Mouse (Mus musculus) neutrophil, adult 5-6 weeks (primary cell): ENCODE results near the gene Slc8a1. TPM values are rescaled to one million over a fixed set of nuclear protein-coding genes. Genes with fewer than 3 reads are reported as not detected.

ENCODE experiments used
- ATAC-seq: fragments of 151-379, 151-347 bp; 2 replicates; pipeline ENCODE4 v1.8.0; 2017; ENCODE audit warnings: mild to moderate bottlenecking, moderate TSS enrichment; ENCODE audit not compliant: insufficient number of reproducible peaks, poor library complexity, low FRiP score, severe bottlenecking; ENCODE audit errors: extremely low read depth
- total RNA-seq: library from RNA; stranded (forward); fragments of 200-1000 nt; gene quantifications from 2 replicates; pipeline ENCODE4 v1.2.3, GENCODE M21; 2017

Gene Slc8a1
- total RNA-seq, 1 experiment from 2014 or later, result 5.4 TPM

DNA sequence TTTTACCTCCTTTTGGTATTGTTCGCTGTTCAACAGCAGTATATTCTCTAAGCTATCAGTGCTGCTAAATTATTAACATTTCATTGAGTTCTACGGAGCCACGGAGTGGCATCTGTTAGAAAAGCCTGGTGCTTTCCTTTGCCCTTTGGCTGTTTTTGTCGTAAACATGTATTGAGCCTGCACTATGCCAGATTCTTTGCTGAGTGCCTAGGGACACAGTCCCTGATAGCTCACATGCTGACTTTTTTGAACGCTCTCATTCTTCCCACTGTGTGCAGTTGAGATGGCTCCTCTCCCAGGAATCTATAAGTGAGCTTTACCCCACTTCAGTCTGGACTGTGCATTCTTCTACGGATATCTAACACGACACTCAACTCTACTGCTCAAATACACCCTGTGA, 148.4 kb downstream of the Slc8a1 start:
- ATAC-seq, result no peak

- ATAC-seq, result no peak
Measured at GRCm38 (mm10) chr17:81586759-81587158, 151.4 kb downstream of the Slc8a1 start.

GRCm38 (mm10) chr17:81579728-81580425, 158.3 kb downstream of the Slc8a1 start:
- ATAC-seq, result no peak

DNA sequence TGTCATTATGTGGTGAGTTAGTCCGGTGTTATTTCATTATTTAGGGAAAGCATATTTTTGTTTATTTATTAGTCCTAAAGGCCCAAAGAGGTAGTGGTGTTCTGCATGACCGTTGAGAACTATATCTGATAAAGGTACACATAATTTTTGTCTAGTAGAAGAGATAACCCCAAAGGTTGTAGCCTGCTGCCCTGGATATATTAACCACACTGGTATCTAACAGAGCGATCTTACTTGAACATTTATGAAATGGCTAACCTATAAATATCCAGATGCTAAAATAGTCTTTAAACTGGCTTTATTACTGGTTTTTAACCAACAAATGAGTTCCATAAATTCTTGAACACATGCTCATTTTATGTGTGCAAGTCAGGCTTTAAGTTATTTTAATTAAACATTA, 161.3 kb downstream of the Slc8a1 start:
- ATAC-seq, result no peak

DNA sequence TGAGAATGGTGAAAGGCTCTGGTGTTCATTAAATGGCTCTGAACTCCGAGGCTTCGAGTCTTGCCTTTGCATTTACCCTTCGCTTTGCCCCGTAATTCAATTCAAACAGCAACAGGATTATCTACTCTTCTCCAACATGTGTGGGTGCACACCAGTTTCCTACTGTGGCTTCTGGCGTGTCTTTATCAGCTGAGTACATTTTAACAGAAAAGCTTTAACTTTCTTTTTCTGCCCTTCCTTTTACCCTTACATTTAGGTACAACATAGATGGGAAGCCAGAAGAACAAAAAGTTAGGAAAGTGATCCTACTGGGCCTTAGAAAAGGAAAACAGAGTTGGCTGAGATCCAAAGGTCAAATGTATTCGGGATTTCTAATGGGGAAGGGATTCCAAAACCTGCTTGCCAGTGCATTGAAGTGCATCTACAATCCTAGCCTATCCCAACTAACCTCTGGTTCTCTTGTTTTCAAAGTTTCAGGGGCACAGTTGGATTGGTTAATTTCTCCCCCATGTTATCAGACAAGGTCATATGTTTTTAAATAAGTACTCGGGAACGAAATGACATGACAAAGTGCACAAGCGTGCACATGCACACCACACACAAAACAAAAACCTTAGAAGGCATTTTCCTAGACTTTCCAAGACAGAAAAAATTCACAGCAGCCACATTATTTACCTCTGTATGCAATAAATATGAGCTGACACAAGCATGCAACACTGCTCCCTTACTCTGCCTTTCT, 172.4 kb downstream of the Slc8a1 start:
- no peak for ATAC-seq

GRCm38 (mm10) chr17:81554052-81554734, 184.0 kb downstream of the Slc8a1 start:
- ATAC-seq, result no peak

DNA sequence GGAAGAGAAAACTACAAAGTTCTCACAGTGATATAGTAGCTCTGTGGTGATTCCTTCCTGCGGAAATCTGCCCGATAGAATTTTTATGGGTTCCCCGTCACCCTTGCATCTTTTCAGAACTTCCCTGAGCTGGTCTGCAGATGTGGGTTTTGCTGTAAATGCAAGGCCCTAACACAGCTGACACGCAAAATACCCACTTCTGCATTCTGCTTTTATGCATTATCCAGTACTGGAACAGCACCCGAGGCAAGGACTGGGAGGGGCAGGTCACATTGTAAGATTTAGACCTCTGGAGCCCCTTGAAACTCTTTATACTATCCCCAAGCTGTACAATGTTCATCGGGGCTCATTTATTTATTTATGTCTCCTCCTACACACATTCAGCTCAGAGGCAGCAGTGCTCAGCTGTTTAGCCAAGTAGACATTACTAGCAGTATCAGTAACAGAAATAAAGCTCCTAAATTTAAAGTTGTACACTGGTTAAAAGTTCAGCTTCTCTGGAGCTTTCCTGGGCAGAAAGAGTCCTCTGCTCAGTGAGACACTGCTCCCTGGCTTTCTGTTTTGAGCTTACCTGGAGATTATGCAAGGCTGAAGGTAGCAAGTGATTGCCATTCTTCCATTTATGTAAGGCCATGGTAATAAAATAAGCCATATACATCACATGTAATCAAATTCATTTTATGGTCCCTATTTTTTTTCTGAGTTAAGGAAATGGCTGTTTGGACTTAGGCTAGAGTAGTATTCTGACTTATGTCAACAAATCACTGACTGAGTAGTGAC, 186.1 kb downstream of the Slc8a1 start:
- no peak for ATAC-seq

DNA sequence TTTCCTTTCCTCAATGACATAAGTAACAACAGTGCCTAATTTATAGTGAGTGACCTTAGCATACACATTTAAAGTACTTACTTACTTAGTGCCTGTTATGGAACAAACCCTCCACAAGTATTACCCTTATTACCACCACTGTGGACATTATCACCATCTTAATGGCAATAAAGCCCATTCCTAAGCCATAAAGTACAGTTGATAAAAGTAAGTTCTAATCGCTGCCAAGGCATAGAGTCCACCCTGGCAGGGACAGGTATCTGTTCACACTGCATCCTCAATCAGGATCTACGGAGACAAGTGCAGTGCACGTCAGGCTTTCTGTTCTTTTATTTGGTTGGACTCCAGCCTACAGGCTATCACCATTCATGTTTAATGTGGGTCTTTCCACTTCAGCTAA, 187.3 kb downstream of the Slc8a1 start:
- ATAC-seq, result no peak

DNA sequence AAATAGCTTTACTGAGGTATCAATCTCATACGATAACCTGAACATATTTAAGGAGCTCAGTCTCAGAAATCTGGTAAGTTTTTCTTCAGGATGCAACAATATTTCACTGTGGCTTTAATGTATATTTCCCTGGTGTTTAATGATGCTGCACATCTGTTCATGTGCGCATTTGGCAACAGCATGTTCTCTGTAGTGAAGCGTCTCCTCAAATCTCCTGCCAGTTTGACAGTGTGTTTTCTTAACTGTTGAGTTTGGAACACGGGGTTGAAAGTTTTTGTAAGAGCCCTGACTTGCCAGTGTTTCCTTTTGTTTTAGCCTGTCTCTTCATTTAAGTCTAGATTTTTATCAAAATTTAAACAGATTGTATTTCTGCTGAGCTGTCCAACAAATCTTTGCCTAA, 190.2 kb downstream of the Slc8a1 start:
- ATAC-seq, result no peak

DNA sequence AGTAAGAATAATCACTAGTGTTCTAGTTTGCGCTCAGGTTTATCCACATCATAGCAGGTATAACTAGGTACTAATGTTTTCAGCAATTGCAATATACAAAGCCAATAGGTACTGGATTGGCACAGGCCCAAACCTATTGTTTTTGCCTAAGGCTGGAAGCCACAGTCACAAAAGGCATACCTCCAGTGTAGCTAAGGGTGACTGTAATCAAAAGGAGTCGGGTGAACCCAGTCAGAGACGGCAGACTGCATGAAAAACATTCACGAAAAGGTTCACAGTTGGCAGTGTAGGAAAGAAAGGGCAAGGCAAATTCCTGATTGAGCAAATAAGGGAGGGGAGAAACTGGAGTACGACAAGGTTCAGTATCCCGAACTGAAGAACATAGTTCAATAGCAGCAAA, 191.7 kb downstream of the Slc8a1 start:
- no peak for ATAC-seq

- no peak for ATAC-seq
Measured at GRCm38 (mm10) chr17:81546012-81546411, 192.2 kb downstream of the Slc8a1 start.

GRCm38 (mm10) chr17:81544926-81545325, 193.3 kb downstream of the Slc8a1 start:
- ATAC-seq, result no peak

DNA sequence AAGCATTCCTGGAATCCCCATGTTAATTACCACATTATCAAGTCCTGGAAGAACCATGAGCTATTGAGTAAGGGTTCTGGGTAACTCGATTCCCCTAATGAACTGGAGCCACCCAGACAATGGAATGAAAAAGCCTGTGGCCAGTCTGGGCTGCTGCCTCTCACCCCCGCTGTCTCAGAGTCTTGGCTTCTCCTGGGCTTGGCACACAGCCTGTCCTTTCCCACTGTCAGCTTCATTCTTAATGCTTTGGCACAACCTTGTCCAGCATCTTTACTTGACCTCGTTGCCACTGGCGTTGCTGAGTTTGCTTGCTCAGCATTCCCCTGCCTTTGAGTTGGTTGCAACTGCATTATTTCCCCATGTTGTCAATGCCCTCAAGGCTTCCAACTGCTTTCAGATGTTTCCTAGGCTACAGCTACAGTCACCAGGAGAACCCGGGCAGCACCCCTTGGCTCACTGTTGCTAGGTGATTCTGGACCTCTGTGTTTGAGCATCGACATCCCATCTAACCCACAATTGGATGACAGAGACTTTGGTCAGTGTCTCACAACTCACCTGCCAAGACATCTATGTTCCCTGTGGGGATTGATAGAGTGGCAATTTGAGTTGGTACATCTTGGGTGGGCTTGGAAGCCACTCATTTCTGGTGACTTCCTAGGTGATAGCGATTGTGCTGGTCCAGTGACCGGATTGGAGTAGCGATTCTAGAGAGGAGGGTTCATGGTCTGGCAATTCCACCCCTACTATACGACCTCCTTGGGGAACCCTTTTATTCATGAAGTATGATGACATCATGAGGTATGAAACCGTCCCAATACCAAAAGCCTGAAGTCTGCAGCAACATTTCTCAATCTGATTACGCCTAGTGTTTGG, 195.6 kb downstream of the Slc8a1 start:
- ATAC-seq, result no peak

- ATAC-seq, result no peak
Measured at GRCm38 (mm10) chr17:81538163-81539160, 199.7 kb downstream of the Slc8a1 start.

DNA sequence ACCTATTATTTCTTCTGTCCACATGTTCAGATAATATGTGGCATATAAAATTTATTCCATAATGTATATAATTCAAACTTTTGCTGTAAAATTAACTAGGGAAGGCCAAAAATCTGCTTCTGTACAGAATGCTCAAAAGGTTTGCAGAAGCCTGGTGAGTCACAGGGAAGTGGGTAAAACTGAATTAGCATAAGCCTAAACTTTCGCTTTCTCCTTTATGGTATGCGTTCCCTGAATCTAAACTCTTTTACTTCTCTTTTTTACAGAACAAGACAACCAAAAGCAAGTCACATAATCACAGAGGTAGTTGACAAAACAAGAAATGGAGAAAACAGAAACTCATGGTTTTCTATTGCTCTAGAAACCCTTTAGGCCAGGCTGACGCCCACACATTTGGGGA, 202.1 kb downstream of the Slc8a1 start:
- ATAC-seq, result peak; percentile 56; the same call in 1 of the 2 replicates

- no peak for ATAC-seq
Measured at GRCm38 (mm10) chr17:81529849-81530248, 208.3 kb downstream of the Slc8a1 start.

DNA sequence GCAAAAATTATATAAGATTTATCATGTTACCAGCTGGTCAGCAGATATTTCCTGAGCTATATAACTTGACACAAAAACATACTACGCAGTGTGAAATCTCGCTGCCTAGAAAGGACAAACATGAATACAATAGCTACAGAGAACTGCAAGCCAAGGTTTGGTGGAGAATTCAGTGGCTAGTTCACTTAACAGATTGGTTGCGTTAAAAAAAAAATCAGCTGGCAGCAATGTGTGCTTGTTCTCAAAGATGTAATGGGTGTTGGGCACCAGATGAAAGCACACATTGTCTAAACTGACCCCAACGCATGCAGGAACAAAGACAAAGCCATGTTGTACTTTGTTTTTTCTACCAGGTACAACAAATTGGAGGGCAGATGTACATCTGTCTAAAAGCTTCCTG, 209.2 kb downstream of the Slc8a1 start:
- ATAC-seq, result no peak
